Comparison of ENCODE assay signal across 7 mouse cellular contexts in the genomic region with DNA sequence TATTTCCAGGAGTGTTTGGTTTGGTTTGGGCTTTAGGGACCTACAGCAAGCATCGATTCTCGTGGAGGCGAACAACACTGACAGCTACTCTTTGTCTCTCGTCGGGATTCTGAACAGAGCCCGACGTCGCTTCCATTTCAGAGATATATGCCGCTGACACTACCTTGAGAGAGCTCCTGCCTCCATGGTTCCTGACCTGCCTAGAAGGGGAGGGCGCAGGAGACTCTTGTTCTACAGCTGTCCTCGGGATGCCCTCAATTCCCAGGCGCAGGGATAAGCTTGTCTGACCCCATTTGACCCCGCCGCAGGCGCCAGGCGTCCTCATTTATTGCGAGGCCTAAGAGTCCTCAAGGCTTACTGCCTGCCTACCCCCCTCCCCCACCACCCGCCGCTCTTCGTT.
DNase-seq lines count a peak whose midpoint lies in the region; ATAC-seq and TF ChIP-seq lines count a peak whose summit lies in the region.

No protein-coding gene starts in this region.

- H3K9ac ChIP-seq in ES-Bruce4 (ENCODE audit: low read depth, poor library complexity, severe bottlenecking): peak overlapping the region; percentile 16
- H3K9ac ChIP-seq in forebrain, embryonic 12.5 days: 0 out of 2 replicates have a peak overlapping the region, but pooled peaks have one; percentile 9
- H3K9ac ChIP-seq in limb, embryonic 14.5 days (ENCODE audit: low read depth, low read length, severe bottlenecking): peak overlapping the region; percentile 17; the same call in 1 of the 2 replicates
- no peak overlapping the region for H3K9ac ChIP-seq in neural tube, embryonic 11.5 days (ENCODE audit: low read length)

- H3K27me3 ChIP-seq in ES-Bruce4 (ENCODE audit: control insufficient read depth, insufficient read depth, low read length, poor library complexity, severe bottlenecking): no peaks in the 10 kb centered on the region
- H3K27me3 ChIP-seq in forebrain, embryonic 12.5 days: peaks cover 48% of the 10 kb centered on the region
- peaks cover 68% of the 10 kb centered on the region for H3K27me3 ChIP-seq in hindbrain, embryonic 10.5 days (ENCODE audit: insufficient read depth, poor library complexity, severe bottlenecking)
- H3K27me3 ChIP-seq in limb, embryonic 14.5 days (ENCODE audit: control insufficient read depth, insufficient read depth, low read length): no peaks in the 10 kb centered on the region
- no peaks in the 10 kb centered on the region for H3K27me3 ChIP-seq in neural tube, embryonic 11.5 days (ENCODE audit: control insufficient read depth, insufficient read depth, low read length)

- peak overlapping the region; percentile 62 for H3K4me2 ChIP-seq in forebrain, embryonic 12.5 days
- H3K4me2 ChIP-seq in limb, embryonic 14.5 days (replicated peaks; ENCODE audit: low read depth, low read length, severe bottlenecking): peak overlapping the region; percentile 61
- H3K4me2 ChIP-seq in neural tube, embryonic 11.5 days (ENCODE audit: low read depth): peak overlapping the region; percentile 33

- peaks cover 4% of the 10 kb centered on the region for H3K4me1 ChIP-seq in ES-Bruce4 (ENCODE audit: control insufficient read depth, insufficient read depth, low read length)
- peaks cover 21% of the 10 kb centered on the region for H3K4me1 ChIP-seq in forebrain, embryonic 12.5 days
- peaks cover 34% of the 10 kb centered on the region for H3K4me1 ChIP-seq in hindbrain, embryonic 10.5 days (replicated peaks)
- H3K4me1 ChIP-seq in limb, embryonic 14.5 days (ENCODE audit: control insufficient read depth, insufficient read depth, low read length): peaks cover 35% of the 10 kb centered on the region
- H3K4me1 ChIP-seq in neural tube, embryonic 11.5 days (ENCODE audit: control insufficient read depth, insufficient read depth, low read length): peaks cover 12% of the 10 kb centered on the region

- peak overlapping the region; percentile 26 for H3K4me3 ChIP-seq in ES-Bruce4 (ENCODE audit: low read depth, low read length)
- peak overlapping the region; percentile 30 for H3K4me3 ChIP-seq in forebrain, embryonic 12.5 days (replicated peaks)
- H3K4me3 ChIP-seq in hindbrain, embryonic 10.5 days: peak overlapping the region; percentile 47
- peak overlapping the region; percentile 28 for H3K4me3 ChIP-seq in limb, embryonic 14.5 days (replicated peaks; ENCODE audit: low read length)
- peak overlapping the region; percentile 10; the same call in 1 of the 2 replicates for H3K4me3 ChIP-seq in neural tube, embryonic 11.5 days (ENCODE audit: low read depth, low read length)

- no peak for TF ChIP-seq CTCF in ES-Bruce4 (IDR thresholded peaks at IDR 0.05; ENCODE audit: low read depth, low read length)

- DNase-seq in R1 (ENCODE audit: low read depth, low spot score): peak; percentile 60
- peak; percentile 75 for DNase-seq in hindbrain, embryonic 10.5 days (ENCODE audit: low spot score)
- DNase-seq in limb, embryonic 14.5 days (ENCODE audit: low spot score): no peak
- DNase-seq in neural tube, embryonic 11.5 days (ENCODE audit: low spot score): no peak
- DNase-seq in T-cell, adult 2 months (ENCODE audit: low spot score): no peak

- peak; percentile 54; the same call in 1 of the 2 replicates for TF ChIP-seq EP300 in ES-Bruce4 (IDR thresholded peaks at IDR 0.05; ENCODE audit: insufficient read depth, low read depth, low read length)

- TF ChIP-seq POLR2A in ES-Bruce4 (IDR thresholded peaks at IDR 0.05; ENCODE audit: insufficient read depth, low read length): no peak
- TF ChIP-seq POLR2A in limb, embryonic 14.5 days (IDR thresholded peaks at IDR 0.05; ENCODE audit: borderline replicate concordance, extremely low read depth, insufficient read depth, insufficient read length): no peak

- no peak overlapping the region for H3K27ac ChIP-seq in ES-Bruce4 (ENCODE audit: insufficient read depth, low read length)
- H3K27ac ChIP-seq in forebrain, embryonic 12.5 days: no peak overlapping the region
- peak overlapping the region; percentile 86 for H3K27ac ChIP-seq in hindbrain, embryonic 10.5 days
- 0 out of 2 replicates have a peak overlapping the region, but pooled peaks have one; percentile 27 for H3K27ac ChIP-seq in limb, embryonic 14.5 days (replicated peaks; ENCODE audit: low read depth, low read length)
- no peak overlapping the region; the same call in none of the 2 replicates for H3K27ac ChIP-seq in neural tube, embryonic 11.5 days (ENCODE audit: low read depth, low read length)

- ATAC-seq in forebrain, embryonic 12.5 days (ENCODE audit: low FRiP score): peak; percentile 56
- peak; percentile 8; the same call in 1 of the 2 replicates for ATAC-seq in limb, embryonic 14.5 days (ENCODE audit: low FRiP score, low read depth)
- ATAC-seq in neural tube, embryonic 11.5 days (ENCODE audit: insufficient read depth, low FRiP score, low TSS enrichment): peak; percentile 35

- WGBS in forebrain, embryonic 12.5 days: under 1% methylated on average over 20 of the region's 20 CpGs
- WGBS in hindbrain, embryonic 10.5 days: 1% methylated on average over 20 of the region's 20 CpGs
- 4% methylated on average over 20 of the region's 20 CpGs for WGBS in limb, embryonic 14.5 days
- under 1% methylated on average over 20 of the region's 20 CpGs for WGBS in neural tube, embryonic 11.5 days

- H3K36me3 ChIP-seq in ES-Bruce4 (ENCODE audit: control insufficient read depth, insufficient read depth, low read length, poor library complexity, severe bottlenecking): no peaks in the 10 kb centered on the region
- no peaks in the 10 kb centered on the region for H3K36me3 ChIP-seq in forebrain, embryonic 12.5 days (replicated peaks)
- H3K36me3 ChIP-seq in hindbrain, embryonic 10.5 days: no peaks in the 10 kb centered on the region
- no peaks in the 10 kb centered on the region for H3K36me3 ChIP-seq in limb, embryonic 14.5 days (ENCODE audit: control insufficient read depth, insufficient read depth, low read length)
- H3K36me3 ChIP-seq in neural tube, embryonic 11.5 days (ENCODE audit: control insufficient read depth, insufficient read depth, low read length): no peaks in the 10 kb centered on the region

- no peaks in the 10 kb centered on the region for H3K9me3 ChIP-seq in ES-Bruce4 (replicated peaks; ENCODE audit: control insufficient read depth, insufficient read depth, low read length, poor library complexity, severe bottlenecking)
- no peaks in the 10 kb centered on the region for H3K9me3 ChIP-seq in forebrain, embryonic 12.5 days
- H3K9me3 ChIP-seq in hindbrain, embryonic 10.5 days: no peaks in the 10 kb centered on the region
- no peaks in the 10 kb centered on the region for H3K9me3 ChIP-seq in limb, embryonic 14.5 days (ENCODE audit: control insufficient read depth, low read length)
- no peaks in the 10 kb centered on the region for H3K9me3 ChIP-seq in neural tube, embryonic 11.5 days (ENCODE audit: control insufficient read depth, low read length)

Comparison
In these comparisons a context has a peak if more than half of its experiments do, and no peak if none do; other contexts are left out.
1. H3K27ac ChIP-seq: peak in hindbrain, embryonic 10.5 days (single experiment) and limb, embryonic 14.5 days (single experiment); none in ES-Bruce4 (single experiment), forebrain, embryonic 12.5 days (single experiment) and neural tube, embryonic 11.5 days (single experiment).
2. DNase-seq: peak in R1 (single experiment) and hindbrain, embryonic 10.5 days (single experiment); none in limb, embryonic 14.5 days (single experiment), neural tube, embryonic 11.5 days (single experiment) and T-cell, adult 2 months (single experiment).
3. Peak in every context shown above with its lines, with median percentiles within 50 percentile points of each other: H3K4me3 ChIP-seq, ATAC-seq and H3K4me2 ChIP-seq.